Mouse (Mus musculus) CH12.LX (cell line): ENCODE data around the gene Sds.

Experiments
- CTCF ChIP-seq, 2 experiments: IDR thresholded peaks in 1 of 2; conservative IDR thresholded peaks in 1 of 2; 2 replicates each; pipeline ENCODE4 v1.5.1; 2011 to 2012; ENCODE audit warnings: low read depth in 2 of 2, low read length in 2 of 2, improper control_type of control experiment in 1 of 2, inconsistent platforms in 1 of 2, mild to moderate bottlenecking in 1 of 2, moderate library complexity in 1 of 2
- E2F4 ChIP-seq: IDR thresholded peaks from 2 replicates; pipeline ENCODE4 v1.6.1; 2011; ENCODE audit warnings: low read depth, low read length, improper control_type of control experiment; ENCODE audit not compliant: insufficient replicate concordance
- EP300 ChIP-seq: IDR thresholded peaks from 2 replicates; pipeline ENCODE4 v1.6.1; 2011; ENCODE audit warnings: low read length, improper control_type of control experiment
- HCFC1 ChIP-seq: IDR thresholded peaks from 2 replicates; pipeline ENCODE4 v1.6.1; 2012; ENCODE audit warnings: low read depth, mild to moderate bottlenecking, inconsistent platforms, low read length, improper control_type of control experiment
- JUN ChIP-seq: IDR thresholded peaks from 2 replicates; pipeline ENCODE4 v1.6.1; 2011; ENCODE audit warnings: low read depth, mild to moderate bottlenecking, low read length, improper control_type of control experiment, moderate library complexity; ENCODE audit not compliant: insufficient read depth
- MAX ChIP-seq: IDR thresholded peaks from 2 replicates; pipeline ENCODE4 v1.6.1; 2011; ENCODE audit warnings: low read length, improper control_type of control experiment
- MEF2A ChIP-seq: IDR thresholded peaks from 2 replicates; pipeline ENCODE4 v1.6.1; 2014; ENCODE audit warnings: low read depth, mild to moderate bottlenecking, inconsistent platforms, low read length, improper control_type of control experiment, borderline replicate concordance
- NRF1 ChIP-seq: IDR thresholded peaks from 2 replicates; pipeline ENCODE4 v1.6.1; 2014; ENCODE audit warnings: low read depth, mild to moderate bottlenecking, inconsistent platforms, low read length, improper control_type of control experiment, moderate library complexity
- POLR2A ChIP-seq: IDR thresholded peaks from 2 replicates; pipeline ENCODE4 v1.6.1; 2011; ENCODE audit warnings: low read depth, mild to moderate bottlenecking, improper control_type of control experiment, low read length
- POLR2AphosphoS2 ChIP-seq: IDR thresholded peaks from 2 replicates; pipeline ENCODE4 v1.6.1; 2011; ENCODE audit warnings: low read depth, low read length, improper control_type of control experiment
- RAD21 ChIP-seq: IDR thresholded peaks from 2 replicates; pipeline ENCODE4 v1.6.1; 2011; ENCODE audit warnings: low read depth, mild to moderate bottlenecking, low read length, improper control_type of control experiment, moderate library complexity
- TCF12 ChIP-seq: IDR thresholded peaks from 2 replicates; pipeline ENCODE4 v1.6.1; 2014; ENCODE audit warnings: low read depth, mild to moderate bottlenecking, inconsistent platforms, low read length, improper control_type of control experiment
- USF1 ChIP-seq: IDR thresholded peaks from 2 replicates; pipeline ENCODE4 v1.6.1; 2014; ENCODE audit warnings: low read depth, mild to moderate bottlenecking, inconsistent platforms, low read length, improper control_type of control experiment
- USF2 ChIP-seq: conservative IDR thresholded peaks from 2 replicates; pipeline ENCODE4 v1.6.1; 2011; ENCODE audit warnings: low read depth, low read length, improper control_type of control experiment

- no peak for TF ChIP-seq USF1
- TF ChIP-seq MEF2A = no peak
- no peak for TF ChIP-seq CTCF (conservative IDR thresholded peaks at IDR 0.05 in 1 of 2, IDR thresholded peaks at IDR 0.05 in 1 of 2; ENCODE audit: low read depth in 2 of 2, low read length in 2 of 2)
- TF ChIP-seq MAX = no peak
- no peak for TF ChIP-seq EP300
- no peak for TF ChIP-seq HCFC1
- no peak for TF ChIP-seq POLR2A
- TF ChIP-seq NRF1 = no peak
- no peak for TF ChIP-seq POLR2AphosphoS2
- TF ChIP-seq RAD21 = no peak
- TF ChIP-seq USF2 = no peak
- no peak for TF ChIP-seq TCF12
- no peak for TF ChIP-seq JUN
- no peak for TF ChIP-seq E2F4
Measured at GRCm38 (mm10) chr5:120468830-120469229, 7.5 kb upstream of the Sds start.
